Mouse (Mus musculus) adrenal gland (tissue): ENCODE measurements around the gene 0610010F05Rik.
"Not testable (repeated sequence)": the region's sequence is repeated elsewhere in the genome, so short reads cannot be mapped to it uniquely, and the experiment has no call there.

Experiments used
- intact Hi-C: fragments of 180-260 bp; cut with DNase I; formaldehyde crosslinking; loops from one replicate; pipeline ENCODE4 v1.15.1; 2025

The 0610010F05Rik gene

GRCm38 (mm10) chr11:23607291-23607690, 26.1 kb downstream of the 0610010F05Rik start:
- intact Hi-C loops: not testable (repeated sequence)

DNA sequence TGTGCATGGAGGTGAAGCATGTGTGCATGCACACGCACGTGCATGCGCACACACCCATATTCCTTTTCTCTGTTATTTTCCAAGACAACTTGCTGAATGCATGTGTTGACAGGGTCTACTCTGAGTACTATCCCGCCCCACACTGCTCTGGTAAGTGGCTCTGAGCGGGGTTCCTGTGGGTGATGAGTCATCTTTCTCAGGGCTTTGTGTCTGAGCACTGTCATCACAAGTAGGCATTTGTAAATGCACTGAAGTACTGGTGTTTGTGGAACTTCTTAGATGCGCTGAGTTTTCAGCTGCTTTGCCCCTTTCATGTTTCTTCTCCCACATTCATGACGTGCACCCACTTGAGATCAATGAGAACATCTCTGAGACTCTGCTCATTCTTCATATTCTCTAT, 63.3 kb downstream of the 0610010F05Rik start:
- intact Hi-C loops: no loop called here

GRCm38 (mm10) chr11:23565761-23566160, 67.7 kb downstream of the 0610010F05Rik start:
- intact Hi-C loops: loop anchor here (10.0 kb wide), 1 partner anchor 71 kb away; the partner anchor contains the start of gene Ahsa2

GRCm38 (mm10) chr11:23557039-23557630, 76.3 kb downstream of the 0610010F05Rik start:
- intact Hi-C loops: no loop called here

GRCm38 (mm10) chr11:23537446-23537845, 96.0 kb downstream of the 0610010F05Rik start:
- intact Hi-C loops: no loop called here

- intact Hi-C loops: no loop called here
These were observed 112.8 kb downstream of the 0610010F05Rik start, which contains the start of gene 1700093K21Rik for GRCm38 (mm10) chr11:23520473-23521205. Gene 1700093K21Rik, minus strand, starts transcription at chr11:23521155.

DNA sequence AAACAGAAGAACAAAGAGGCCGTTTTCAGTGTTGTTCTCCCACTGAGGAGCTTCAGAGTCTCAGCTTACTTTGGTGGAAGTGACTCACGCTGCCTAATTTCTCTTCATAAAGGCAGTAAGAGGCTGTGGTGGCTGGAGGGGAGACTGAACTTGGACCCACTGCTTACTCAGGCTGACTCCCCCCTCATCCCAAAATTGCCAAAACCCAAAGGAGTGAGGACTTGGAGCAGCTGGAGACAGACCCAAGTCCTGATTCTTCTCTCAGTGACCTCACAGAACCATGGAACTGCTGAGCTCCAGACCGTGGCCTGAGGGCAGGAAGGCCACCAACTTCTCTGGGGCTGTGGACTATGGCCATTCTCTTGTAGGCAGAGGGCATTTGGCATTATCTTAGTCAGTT, 114.5 kb downstream of the 0610010F05Rik start:
- intact Hi-C loops: no loop called here

DNA sequence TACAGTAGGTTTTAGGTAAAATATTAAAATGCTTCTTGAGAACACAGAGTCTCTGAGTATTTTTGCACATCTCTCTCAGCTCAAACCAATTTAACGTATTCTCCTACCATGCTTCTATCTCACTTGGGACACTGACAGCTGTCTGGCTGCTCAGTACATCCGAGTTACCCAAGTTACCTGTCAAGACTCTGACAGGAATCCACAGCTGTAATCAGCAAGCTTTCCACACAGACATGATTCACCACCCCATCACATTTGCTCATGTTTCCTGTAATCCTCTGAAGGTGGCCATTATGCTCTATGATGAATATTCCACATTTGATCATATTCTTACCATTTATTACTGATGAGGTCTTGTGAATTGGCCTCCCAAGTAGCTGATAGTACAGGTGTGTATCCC, 118.1 kb downstream of the 0610010F05Rik start:
- intact Hi-C loops: no loop called here
